Mouse (Mus musculus): ENCODE measurements at regions not wholly inside any gene's neighbourhood (a gene's known extent, or its start where the extent isn't known, plus 50 kb on each side); places are given as distances from the start of the nearest gene placed in this dataset.

- TF ChIP-seq POLR2A (IDR thresholded peaks at IDR 0.05; ENCODE audit: insufficient read depth, low read length) (no peak), CTCF (IDR thresholded peaks at IDR 0.05; ENCODE audit: low read depth, low read length) (no peak)
Measured at GRCm38 (mm10) chr10:17111071-17111470, 611.9 kb upstream of the Cited2 start.

All from ES-Bruce4 (cell line).